Mouse (Mus musculus): ENCODE measurements around the gene Fev.

Fev gene

GRCm38 (mm10) chr1:74885369-74886042, at the start of gene Fev:
Gene Fev (minus strand): TSS chr1:74885419.
- DNase-seq (ENCODE audit: low read depth, low spot score), result no peak

- DNase-seq (ENCODE audit: low read depth, low spot score), result no peak
Observed at GRCm38 (mm10) chr1:74927621-74928296, 42.5 kb upstream of the Fev start.

GRCm38 (mm10) chr1:74926721-74927120, 41.5 kb upstream of the Fev start:
- DNase-seq (ENCODE audit: low read depth, low spot score), result peak; percentile 36

- DNase-seq (ENCODE audit: low read depth, low spot score), result no peak
Observed at GRCm38 (mm10) chr1:74924464-74924863, 39.2 kb upstream of the Fev start.

- no peak for DNase-seq (ENCODE audit: low read depth, low spot score)
Observed at GRCm38 (mm10) chr1:74915706-74916105, 30.5 kb upstream of the Fev start.

- no peak for DNase-seq (ENCODE audit: low read depth, low spot score)
Observed at GRCm38 (mm10) chr1:74902191-74902590, 17.0 kb upstream of the Fev start.

GRCm38 (mm10) chr1:74901686-74902085, 16.5 kb upstream of the Fev start:
- no peak for DNase-seq (ENCODE audit: low read depth, low spot score)

- DNase-seq (ENCODE audit: low read depth, low spot score), result no peak
Observed at GRCm38 (mm10) chr1:74900341-74901285, 15.4 kb upstream of the Fev start.

- DNase-seq (ENCODE audit: low read depth, low spot score), result no peak
Observed at GRCm38 (mm10) chr1:74898656-74899431, 13.6 kb upstream of the Fev start.

- DNase-seq (ENCODE audit: low read depth, low spot score), result no peak
Observed at GRCm38 (mm10) chr1:74897976-74898375, 12.8 kb upstream of the Fev start.

GRCm38 (mm10) chr1:74894966-74895365, 9.7 kb upstream of the Fev start:
- DNase-seq (ENCODE audit: low read depth, low spot score), result peak; percentile 70

GRCm38 (mm10) chr1:74893134-74893855, 8.1 kb upstream of the Fev start, which contains the start of gene Cryba2:
Gene Cryba2 (minus strand): TSS chr1:74893143.
- peak; percentile 50 for DNase-seq (ENCODE audit: low read depth, low spot score)

- DNase-seq (ENCODE audit: low read depth, low spot score), result no peak
Observed at GRCm38 (mm10) chr1:74892351-74893133, 7.3 kb upstream of the Fev start.

- DNase-seq (ENCODE audit: low read depth, low spot score), result no peak
Observed at GRCm38 (mm10) chr1:74891513-74891912, 6.3 kb upstream of the Fev start.

GRCm38 (mm10) chr1:74884196-74885141, 750 bp downstream of the Fev start:
- no peak for DNase-seq (ENCODE audit: low read depth, low spot score)

- DNase-seq (ENCODE audit: low read depth, low spot score), result no peak
Observed at GRCm38 (mm10) chr1:74883441-74883840, 1.8 kb downstream of the Fev start.

GRCm38 (mm10) chr1:74882828-74883227, 2.4 kb downstream of the Fev start:
- DNase-seq (ENCODE audit: low read depth, low spot score), result no peak

GRCm38 (mm10) chr1:74882055-74882734, 3.0 kb downstream of the Fev start:
- no peak for DNase-seq (ENCODE audit: low read depth, low spot score)
